In the genomic region with DNA sequence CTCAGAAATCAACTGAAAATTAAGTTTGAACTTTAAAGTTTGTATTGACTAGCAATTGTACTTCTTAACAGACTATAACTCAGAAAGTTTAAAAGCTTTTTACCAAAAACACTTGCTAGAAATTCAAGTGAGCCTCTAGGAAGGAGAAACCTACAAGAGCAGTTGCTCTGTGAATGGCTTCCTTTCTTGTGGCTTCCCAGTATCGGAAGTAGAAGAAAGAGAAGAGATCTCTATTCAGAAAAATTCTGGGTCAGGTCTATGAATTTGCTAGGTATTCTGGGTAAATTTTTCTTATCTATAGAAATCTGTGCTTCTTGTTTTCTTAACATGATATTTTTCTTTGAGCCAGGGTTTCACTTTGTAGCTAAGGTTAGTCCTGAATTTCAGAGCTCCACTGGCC, we compare ENCODE assay signal across 24 mouse cellular contexts.
"Had no signal": no experiment of that assay in that cellular context is flagged by ENCODE, and none has a peak within 500 bp of the region (broad histone marks: within the 10 kb centered on the region; RNA-seq: fewer than 3 reads in every experiment).

No protein-coding gene starts in this region.

- ATAC-seq: liver, embryonic 12.5 days had no signal

- DNase-seq: kidney, adult 2 months; kidney, postnatal 25 days; layer of hippocampus, adult 9-11 months; liver; lung, adult 18-20 months; lung, postnatal 10 days; lung, postnatal 36 days; midbrain, embryonic 14.5 days; right cerebral cortex, adult 18-20 months; right cerebral cortex, postnatal 14 days; right cerebral cortex, postnatal 4 days; thymus, postnatal 14 days; thymus, postnatal 4 days had no signal

- H3K27me3 ChIP-seq: limb, embryonic 13.5 days; liver, embryonic 12.5 days; liver, embryonic 15.5 days; lung, embryonic 15.5 days; megakaryocyte, embryonic 14.5 days; neural tube, embryonic 13.5 days had no signal

- H3K4me2 ChIP-seq: limb, embryonic 13.5 days; liver, embryonic 12.5 days; liver, embryonic 15.5 days; lung, embryonic 15.5 days; neural tube, embryonic 13.5 days had no signal

- H3K9me3 ChIP-seq: limb, embryonic 10.5 days; limb, embryonic 13.5 days; liver, embryonic 12.5 days; liver, embryonic 15.5 days; lung, embryonic 15.5 days; megakaryocyte, embryonic 14.5 days; midbrain, embryonic 10.5 days; neural tube, embryonic 13.5 days had no signal

- H3K36me3 ChIP-seq: limb, embryonic 10.5 days; limb, embryonic 13.5 days; liver, embryonic 12.5 days; liver, embryonic 15.5 days; lung, embryonic 15.5 days; midbrain, embryonic 10.5 days; neural tube, embryonic 13.5 days had no signal

- H3K4me3 ChIP-seq: layer of hippocampus, adult 2 months; limb, embryonic 10.5 days; limb, embryonic 13.5 days; liver, embryonic 12.5 days; liver, embryonic 15.5 days; lung, embryonic 15.5 days; megakaryocyte, embryonic 14.5 days; midbrain, embryonic 10.5 days; neural tube, embryonic 13.5 days had no signal

- H3K4me1 ChIP-seq: limb, embryonic 10.5 days; limb, embryonic 13.5 days; liver, embryonic 12.5 days; liver, embryonic 15.5 days; lung, embryonic 15.5 days; megakaryocyte, embryonic 14.5 days; midbrain, embryonic 10.5 days; neural tube, embryonic 13.5 days had no signal

- H3K9ac ChIP-seq: limb, embryonic 13.5 days; liver, embryonic 12.5 days; liver, embryonic 15.5 days; lung, embryonic 15.5 days; neural tube, embryonic 13.5 days had no signal

- H3K27ac ChIP-seq: kidney, postnatal 0 days; layer of hippocampus, adult 2 months; limb, embryonic 10.5 days; limb, embryonic 13.5 days; liver, embryonic 12.5 days; liver, embryonic 15.5 days; lung, embryonic 15.5 days; midbrain, embryonic 10.5 days; neural tube, embryonic 13.5 days; stomach, postnatal 0 days had no signal
